12 mouse cellular contexts compared by ENCODE assay signal in genomic region chr8:84995680-84996079, GRCm38 (mm10). TPM values are rescaled to one million over a fixed set of nuclear protein-coding genes. Genes with fewer than 3 reads are reported as not detected.
DNase-seq lines count a peak whose midpoint lies in the region; ATAC-seq lines count a peak whose summit lies in the region.
"Had no signal": no experiment of that assay in that cellular context is flagged by ENCODE, and none has a peak within 500 bp of the region (broad histone marks: within the 10 kb centered on the region; RNA-seq: fewer than 3 reads in every experiment).

No protein-coding gene starts in this region.

- no peak overlapping the region for H3K4me3 ChIP-seq in heart, embryonic 13.5 days
- H3K4me3 ChIP-seq in forebrain, embryonic 16.5 days (replicated peaks; ENCODE audit: low read length): no peak overlapping the region
- no peak overlapping the region for H3K4me3 ChIP-seq in midbrain, embryonic 13.5 days (replicated peaks)
- H3K4me3 ChIP-seq: intestine, embryonic 15.5 days; liver, embryonic 12.5 days had no signal

- 0 out of 2 replicates have a peak overlapping the region, but pooled peaks have one; percentile 6 for H3K9ac ChIP-seq in heart, embryonic 13.5 days
- H3K9ac ChIP-seq in forebrain, embryonic 16.5 days (replicated peaks; ENCODE audit: low read depth, low read length): peak overlapping the region; percentile 29; the same call in 1 of the 2 replicates
- H3K9ac ChIP-seq in midbrain, embryonic 13.5 days (replicated peaks): 0 out of 2 replicates have a peak overlapping the region, but pooled peaks have one; percentile 46
- H3K9ac ChIP-seq: intestine, embryonic 15.5 days; liver, embryonic 12.5 days had no signal

- no peak for DNase-seq in heart, adult 18-20 months
- peak; percentile 75 for DNase-seq in R1 (ENCODE audit: low read depth, low spot score)
- no peak for DNase-seq in left cerebral cortex, postnatal 10 days (ENCODE audit: extremely low spot score in 1 of 2, low spot score in 2 of 2)
- no peak for DNase-seq in lung, postnatal 36 days
- DNase-seq in spleen, adult 18-20 months: no peak

- intact Hi-C loops in left cerebral cortex, postnatal 10 days (cut with DNase I): no loop called here

- no peaks in the 10 kb centered on the region for H3K9me3 ChIP-seq in heart, embryonic 13.5 days
- no peaks in the 10 kb centered on the region for H3K9me3 ChIP-seq in forebrain, embryonic 16.5 days (ENCODE audit: control insufficient read depth, low read length)
- H3K9me3 ChIP-seq in midbrain, embryonic 13.5 days: no peaks in the 10 kb centered on the region
- H3K9me3 ChIP-seq: intestine, embryonic 15.5 days; liver, embryonic 12.5 days had no signal

- H3K36me3 ChIP-seq in heart, embryonic 13.5 days: no peaks in the 10 kb centered on the region
- no peaks in the 10 kb centered on the region for H3K36me3 ChIP-seq in forebrain, embryonic 16.5 days (ENCODE audit: control insufficient read depth, insufficient read depth)
- H3K36me3 ChIP-seq in midbrain, embryonic 13.5 days: peaks cover 6% of the 10 kb centered on the region; the same call in 1 of the 2 replicates
- H3K36me3 ChIP-seq: intestine, embryonic 15.5 days had no signal

- 18% methylated on average over 25 of the region's 25 CpGs for WGBS in heart, embryonic 13.5 days
- 14% methylated on average over 25 of the region's 25 CpGs for WGBS in forebrain, embryonic 16.5 days
- 20% methylated on average over 25 of the region's 25 CpGs for WGBS in midbrain, embryonic 13.5 days

- H3K4me2 ChIP-seq in heart, embryonic 13.5 days: no peak overlapping the region
- H3K4me2 ChIP-seq in forebrain, embryonic 16.5 days (ENCODE audit: low read length): no peak overlapping the region
- H3K4me2 ChIP-seq in midbrain, embryonic 13.5 days (replicated peaks): no peak overlapping the region
- H3K4me2 ChIP-seq: intestine, embryonic 15.5 days; liver, embryonic 12.5 days had no signal

- no peak for ATAC-seq in heart, embryonic 13.5 days (ENCODE audit: extremely low read depth, insufficient number of reproducible peaks, low FRiP score, low TSS enrichment)
- peak; percentile 15; the same call in 1 of the 2 replicates for ATAC-seq in forebrain, embryonic 16.5 days
- ATAC-seq in midbrain, embryonic 13.5 days: no peak
- ATAC-seq: intestine, embryonic 15.5 days; liver, embryonic 12.5 days had no signal

- peaks cover 14% of the 10 kb centered on the region for H3K4me1 ChIP-seq in heart, embryonic 13.5 days
- H3K4me1 ChIP-seq in forebrain, embryonic 16.5 days (replicated peaks; ENCODE audit: control insufficient read depth, insufficient read depth, low read length): peaks cover 13% of the 10 kb centered on the region
- peaks cover 22% of the 10 kb centered on the region for H3K4me1 ChIP-seq in midbrain, embryonic 13.5 days (replicated peaks)

- peaks cover 50% of the 10 kb centered on the region for H3K27me3 ChIP-seq in heart, embryonic 13.5 days (replicated peaks)
- H3K27me3 ChIP-seq in forebrain, embryonic 16.5 days (replicated peaks; ENCODE audit: control insufficient read depth, insufficient read depth, low read length): no peaks in the 10 kb centered on the region
- peaks cover 22% of the 10 kb centered on the region for H3K27me3 ChIP-seq in midbrain, embryonic 13.5 days
- H3K27me3 ChIP-seq: intestine, embryonic 15.5 days had no signal

- no peak overlapping the region for H3K27ac ChIP-seq in heart, embryonic 13.5 days (replicated peaks)
- H3K27ac ChIP-seq in forebrain, embryonic 16.5 days (ENCODE audit: low read length): no peak overlapping the region
- no peak overlapping the region for H3K27ac ChIP-seq in midbrain, embryonic 13.5 days
- H3K27ac ChIP-seq: intestine, embryonic 15.5 days; liver, embryonic 12.5 days had no signal

RNA-seq across cellular contexts. Expression of gene Hook2, which starts 5.3 kb away (rescaled TPM):
- 7.2 and 7.3 TPM in 2 replicates for polyA plus RNA-seq in heart, embryonic 13.5 days (2015; fragmentation: Nextera tagmentation; extraction: Ambion mirVana)
- total RNA-seq in heart, adult 18-20 months (2021): 1 to 10 TPM; 2.7 TPM
- 31.3 and 39.8 TPM in 2 replicates for polyA plus RNA-seq in forebrain, embryonic 16.5 days (2015; fragmentation: Nextera tagmentation; extraction: Ambion mirVana)
- polyA plus RNA-seq in midbrain, embryonic 13.5 days (2015; fragmentation: Nextera tagmentation; extraction: Ambion mirVana): 23.5 and 23.8 TPM in 2 replicates
- 10 to 100 TPM; 13.4 to 13.9 TPM for total RNA-seq in left cerebral cortex, postnatal 10 days (2021)

RNA-seq across cellular contexts. Expression of gene Junb, which starts 17.2 kb away (rescaled TPM):
- polyA plus RNA-seq in heart, embryonic 13.5 days (2015; fragmentation: Nextera tagmentation; extraction: Ambion mirVana): 12.8 and 12.9 TPM in 2 replicates
- total RNA-seq in heart, adult 18-20 months (2021): 10 to 100 TPM; 11.0 to 13.9 TPM
- polyA plus RNA-seq in forebrain, embryonic 16.5 days (2015; fragmentation: Nextera tagmentation; extraction: Ambion mirVana): 7.6 and 8.2 TPM in 2 replicates
- 3.5 and 6.1 TPM in 2 replicates for polyA plus RNA-seq in midbrain, embryonic 13.5 days (2015; fragmentation: Nextera tagmentation; extraction: Ambion mirVana)
- total RNA-seq in left cerebral cortex, postnatal 10 days (2021): 10 to 100 TPM; 29.9 to 33.0 TPM

RNA-seq across cellular contexts. Expression of gene Best2, which starts 18.7 kb away (rescaled TPM):
- polyA plus RNA-seq in heart, embryonic 13.5 days (2015; fragmentation: Nextera tagmentation; extraction: Ambion mirVana): not detected in 2 replicates
- not detected for total RNA-seq in heart, adult 18-20 months (2021)
- polyA plus RNA-seq in forebrain, embryonic 16.5 days (2015; fragmentation: Nextera tagmentation; extraction: Ambion mirVana): not detected in 2 replicates
- not detected in 2 replicates for polyA plus RNA-seq in midbrain, embryonic 13.5 days (2015; fragmentation: Nextera tagmentation; extraction: Ambion mirVana)
- not detected for total RNA-seq in left cerebral cortex, postnatal 10 days (2021)
- total RNA-seq: layer of hippocampus, postnatal 10 days; monocyte, adult 5-6 weeks had no signal
- polyA plus RNA-seq: liver, embryonic 12.5 days had no signal

RNA-seq across cellular contexts. Expression of gene Rnaseh2a, which starts 26.1 kb away (rescaled TPM):
- 82.8 and 83.4 TPM in 2 replicates for polyA plus RNA-seq in heart, embryonic 13.5 days (2015; fragmentation: Nextera tagmentation; extraction: Ambion mirVana)
- 10 to 100 TPM; 45.6 to 48.4 TPM for total RNA-seq in heart, adult 18-20 months (2021)
- 79.9 and 85.8 TPM in 2 replicates for polyA plus RNA-seq in forebrain, embryonic 16.5 days (2015; fragmentation: Nextera tagmentation; extraction: Ambion mirVana)
- polyA plus RNA-seq in midbrain, embryonic 13.5 days (2015; fragmentation: Nextera tagmentation; extraction: Ambion mirVana): 66.5 and 68.6 TPM in 2 replicates
- total RNA-seq in left cerebral cortex, postnatal 10 days (2021): 10 to 100 TPM; 41.0 to 44.2 TPM

RNA-seq across cellular contexts. Expression of gene Prdx2, which starts 26.3 kb away (rescaled TPM):
- polyA plus RNA-seq in heart, embryonic 13.5 days (2015; fragmentation: Nextera tagmentation; extraction: Ambion mirVana): 733 and 747 TPM in 2 replicates
- total RNA-seq in heart, adult 18-20 months (2021): 100 to 1,000 TPM; 648 to 740 TPM
- 1,287 and 1,394 TPM in 2 replicates for polyA plus RNA-seq in forebrain, embryonic 16.5 days (2015; fragmentation: Nextera tagmentation; extraction: Ambion mirVana)
- 1,603 and 1,658 TPM in 2 replicates for polyA plus RNA-seq in midbrain, embryonic 13.5 days (2015; fragmentation: Nextera tagmentation; extraction: Ambion mirVana)
- 100 to 1,000 TPM; 507 to 518 TPM for total RNA-seq in left cerebral cortex, postnatal 10 days (2021)
